Mouse (Mus musculus): ENCODE results near the gene Slc18a3. TPM values are rescaled to one million over a fixed set of nuclear protein-coding genes. Genes with fewer than 3 reads are reported as not detected.

Gene Slc18a3
- polyA plus RNA-seq, 1 experiment = 3.1 TPM

- H3K27me3 ChIP-seq (ENCODE audit: control insufficient read depth, insufficient read depth, low read length) = no peaks in the 10 kb centered on the region
- H3K4me1 ChIP-seq (ENCODE audit: control insufficient read depth, insufficient read depth, low read length) = no peaks in the 10 kb centered on the region
- no peak overlapping the region for H3K4me3 ChIP-seq (ENCODE audit: control insufficient read depth, low read depth, low read length)
- H3K27ac ChIP-seq (ENCODE audit: control insufficient read depth, insufficient read depth, low read depth, low read length) = no peak overlapping the region
- no peak for TF ChIP-seq CTCF (IDR thresholded peaks at IDR 0.05; ENCODE audit: control insufficient read depth, insufficient read depth, insufficient replicate concordance, low read depth, low read length)
- no peak for TF ChIP-seq POLR2A (IDR thresholded peaks at IDR 0.05; ENCODE audit: control insufficient read depth, low read depth, low read length)
- no peaks in the 10 kb centered on the region for H3K36me3 ChIP-seq (ENCODE audit: control insufficient read depth, insufficient read depth, low read length)
Observed at GRCm38 (mm10) chr14:32452552-32452951, 12.1 kb downstream of the Slc18a3 start.

- TF ChIP-seq POLR2A (IDR thresholded peaks at IDR 0.05; ENCODE audit: control insufficient read depth, low read depth, low read length) (no peak), CTCF (IDR thresholded peaks at IDR 0.05; ENCODE audit: control insufficient read depth, insufficient read depth, insufficient replicate concordance, low read depth, low read length) (no peak)
- H3K36me3 ChIP-seq (ENCODE audit: control insufficient read depth, insufficient read depth, low read length) = no peaks in the 10 kb centered on the region
- H3K4me3 ChIP-seq (ENCODE audit: control insufficient read depth, low read depth, low read length) = no peak overlapping the region
- no peak overlapping the region for H3K27ac ChIP-seq (ENCODE audit: control insufficient read depth, insufficient read depth, low read depth, low read length)
- H3K4me1 ChIP-seq (ENCODE audit: control insufficient read depth, insufficient read depth, low read length) = no peaks in the 10 kb centered on the region
- H3K27me3 ChIP-seq (ENCODE audit: control insufficient read depth, insufficient read depth, low read length) = no peaks in the 10 kb centered on the region
Observed at GRCm38 (mm10) chr14:32446989-32447388, 17.7 kb downstream of the Slc18a3 start.

- H3K36me3 ChIP-seq (ENCODE audit: control insufficient read depth, insufficient read depth, low read length) = no peaks in the 10 kb centered on the region
- no peaks in the 10 kb centered on the region for H3K27me3 ChIP-seq (ENCODE audit: control insufficient read depth, insufficient read depth, low read length)
- H3K27ac ChIP-seq (ENCODE audit: control insufficient read depth, insufficient read depth, low read depth, low read length) = no peak overlapping the region
- no peak overlapping the region for H3K4me3 ChIP-seq (ENCODE audit: control insufficient read depth, low read depth, low read length)
- TF ChIP-seq CTCF (IDR thresholded peaks at IDR 0.05; ENCODE audit: control insufficient read depth, insufficient read depth, insufficient replicate concordance, low read depth, low read length) (no peak), POLR2A (IDR thresholded peaks at IDR 0.05; ENCODE audit: control insufficient read depth, low read depth, low read length) (no peak)
- H3K4me1 ChIP-seq (ENCODE audit: control insufficient read depth, insufficient read depth, low read length) = no peaks in the 10 kb centered on the region
Observed at GRCm38 (mm10) chr14:32443446-32443845, 21.2 kb downstream of the Slc18a3 start.

GRCm38 (mm10) chr14:32439744-32440143 is 24.9 kb downstream of the Slc18a3 start:
- H3K4me1 ChIP-seq (ENCODE audit: control insufficient read depth, insufficient read depth, low read length) = no peaks in the 10 kb centered on the region
- H3K4me3 ChIP-seq (ENCODE audit: control insufficient read depth, low read depth, low read length) = no peak overlapping the region
- no peaks in the 10 kb centered on the region for H3K36me3 ChIP-seq (ENCODE audit: control insufficient read depth, insufficient read depth, low read length)
- no peaks in the 10 kb centered on the region for H3K27me3 ChIP-seq (ENCODE audit: control insufficient read depth, insufficient read depth, low read length)
- TF ChIP-seq CTCF (IDR thresholded peaks at IDR 0.05; ENCODE audit: control insufficient read depth, insufficient read depth, insufficient replicate concordance, low read depth, low read length) (no peak), POLR2A (IDR thresholded peaks at IDR 0.05; ENCODE audit: control insufficient read depth, low read depth, low read length) (no peak)
- no peak overlapping the region for H3K27ac ChIP-seq (ENCODE audit: control insufficient read depth, insufficient read depth, low read depth, low read length)

- Histone ChIP-seq H3K27ac (ENCODE audit: control insufficient read depth, insufficient read depth, low read depth, low read length) (no peak overlapping the region), H3K4me3 (ENCODE audit: control insufficient read depth, low read depth, low read length) (no peak overlapping the region), H3K27me3 (ENCODE audit: control insufficient read depth, insufficient read depth, low read length) (no peaks in the 10 kb centered on the region), H3K4me1 (ENCODE audit: control insufficient read depth, insufficient read depth, low read length) (no peaks in the 10 kb centered on the region), H3K36me3 (ENCODE audit: control insufficient read depth, insufficient read depth, low read length) (no peaks in the 10 kb centered on the region)
- TF ChIP-seq POLR2A (IDR thresholded peaks at IDR 0.05; ENCODE audit: control insufficient read depth, low read depth, low read length) (no peak), CTCF (IDR thresholded peaks at IDR 0.05; ENCODE audit: control insufficient read depth, insufficient read depth, insufficient replicate concordance, low read depth, low read length) (no peak)
Observed at GRCm38 (mm10) chr14:32439316-32439715, 25.3 kb downstream of the Slc18a3 start.

GRCm38 (mm10) chr14:32437352-32437793 is 27.3 kb downstream of the Slc18a3 start:
- TF ChIP-seq POLR2A (IDR thresholded peaks at IDR 0.05; ENCODE audit: control insufficient read depth, low read depth, low read length) (no peak), CTCF (IDR thresholded peaks at IDR 0.05; ENCODE audit: control insufficient read depth, insufficient read depth, insufficient replicate concordance, low read depth, low read length) (no peak)
- no peaks in the 10 kb centered on the region for H3K36me3 ChIP-seq (ENCODE audit: control insufficient read depth, insufficient read depth, low read length)
- H3K4me3 ChIP-seq (ENCODE audit: control insufficient read depth, low read depth, low read length) = no peak overlapping the region
- H3K27ac ChIP-seq (ENCODE audit: control insufficient read depth, insufficient read depth, low read depth, low read length) = no peak overlapping the region
- H3K4me1 ChIP-seq (ENCODE audit: control insufficient read depth, insufficient read depth, low read length) = no peaks in the 10 kb centered on the region
- no peaks in the 10 kb centered on the region for H3K27me3 ChIP-seq (ENCODE audit: control insufficient read depth, insufficient read depth, low read length)

- Histone ChIP-seq H3K27ac (ENCODE audit: control insufficient read depth, insufficient read depth, low read depth, low read length) (no peak overlapping the region), H3K4me3 (ENCODE audit: control insufficient read depth, low read depth, low read length) (no peak overlapping the region), H3K4me1 (ENCODE audit: control insufficient read depth, insufficient read depth, low read length) (no peaks in the 10 kb centered on the region), H3K27me3 (ENCODE audit: control insufficient read depth, insufficient read depth, low read length) (no peaks in the 10 kb centered on the region), H3K36me3 (ENCODE audit: control insufficient read depth, insufficient read depth, low read length) (no peaks in the 10 kb centered on the region)
- TF ChIP-seq CTCF (IDR thresholded peaks at IDR 0.05; ENCODE audit: control insufficient read depth, insufficient read depth, insufficient replicate concordance, low read depth, low read length) = no peak
- TF ChIP-seq POLR2A (IDR thresholded peaks at IDR 0.05; ENCODE audit: control insufficient read depth, low read depth, low read length) = no peak
Observed at GRCm38 (mm10) chr14:32429030-32429602, 35.5 kb downstream of the Slc18a3 start.
